Mouse (Mus musculus): ENCODE measurements at regions not wholly inside any gene's neighbourhood (a gene's known extent, or its start where the extent isn't known, plus 50 kb on each side); places are given as distances from the start of the nearest gene placed in this dataset.

DNA sequence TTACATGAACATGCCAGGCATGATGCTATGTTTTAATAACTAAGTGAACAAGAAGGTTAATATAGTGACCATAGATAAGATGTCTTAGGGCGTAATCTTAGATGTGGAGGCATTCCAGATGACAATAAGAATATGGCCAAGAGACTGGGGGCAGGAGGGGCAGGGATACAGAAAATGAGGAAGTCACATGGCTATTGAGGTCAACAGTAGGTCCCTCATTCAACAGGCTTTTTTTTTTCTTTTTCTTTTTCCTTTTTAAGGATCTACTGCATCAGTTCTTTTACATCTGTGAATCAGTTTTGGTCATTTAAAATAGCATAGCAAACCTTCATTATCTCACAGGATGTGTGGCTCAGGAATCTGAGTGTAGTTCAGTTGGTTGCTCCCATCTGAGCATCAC lies 80.4 kb upstream of the Tmem164 start:
- no peak for TF ChIP-seq CTCF (IDR thresholded peaks at IDR 0.05; ENCODE audit: low read depth)
- no peak for TF ChIP-seq EP300 (IDR thresholded peaks at IDR 0.05; ENCODE audit: low read depth)
